Mouse (Mus musculus) lung, postnatal 0 days (tissue): ENCODE results near the gene Idh3a.

ENCODE experiments used
- CTCF ChIP-seq: IDR thresholded peaks from 2 replicates; pipeline ENCODE4 v1.5.1; 2016; ENCODE audit warnings: antibody characterized with exemption, mild to moderate bottlenecking
- EP300 ChIP-seq: IDR thresholded peaks from 2 replicates; pipeline ENCODE4 v1.6.1; 2016; ENCODE audit warnings: antibody characterized with exemption, mild to moderate bottlenecking, control low read depth

DNA sequence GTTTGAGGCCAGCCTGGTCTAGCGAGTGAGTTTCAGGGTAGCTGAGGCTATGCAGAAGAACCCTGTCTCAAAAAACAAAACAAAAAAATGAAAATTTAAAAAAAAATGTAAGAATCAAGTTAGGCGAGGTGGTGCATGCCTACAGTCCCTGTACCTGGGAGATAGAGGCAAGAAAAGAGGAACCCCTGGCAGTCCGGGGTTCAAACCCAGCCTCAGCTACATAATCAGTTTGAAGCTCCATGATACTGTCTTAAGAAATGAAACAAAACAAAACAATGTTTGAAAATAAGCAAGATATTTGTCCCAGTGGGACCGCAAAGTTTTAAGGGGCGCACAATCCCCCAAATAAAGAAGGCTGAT, 315 bp upstream of the Idh3a start:
- TF ChIP-seq CTCF: no peak
- TF ChIP-seq EP300: no peak
